Mouse (Mus musculus) heart, postnatal 4 days (tissue): ENCODE results near the gene G430095P16Rik. TPM values are rescaled to one million over a fixed set of nuclear protein-coding genes. Genes with fewer than 3 reads are reported as not detected.
A peak's percentile ranks its signal among the peaks of the same experiment; 100 is the strongest.

Experiments used
- DNase-seq: peaks from one replicate; pipeline ENCODE4 v3.0.0; 2021
- total RNA-seq, 2 experiments: library from RNA; stranded (reverse); gene quantifications; 2 replicates each; pipeline ENCODE4 v1.2.3; 2021

Gene G430095P16Rik
- total RNA-seq, 2 experiments from 2014 or later = 1.1 to 1.3 TPM

- DNase-seq = peak; percentile 92
Observed at GRCm38 (mm10) chr8:84743517-84744420, 21.0 kb downstream of the G430095P16Rik start.

GRCm38 (mm10) chr8:84745032-84745925, 22.5 kb downstream of the G430095P16Rik start:
- no peak for DNase-seq

GRCm38 (mm10) chr8:84749519-84749918, 26.7 kb downstream of the G430095P16Rik start:
- DNase-seq = no peak

- no peak for DNase-seq
Observed at GRCm38 (mm10) chr8:84752734-84753582, 30.2 kb downstream of the G430095P16Rik start.

- no peak for DNase-seq
Observed at GRCm38 (mm10) chr8:84757501-84757900, 34.7 kb downstream of the G430095P16Rik start.

- DNase-seq = no peak
Observed at GRCm38 (mm10) chr8:84758308-84758707, 35.5 kb downstream of the G430095P16Rik start.

GRCm38 (mm10) chr8:84759126-84759525, 36.3 kb downstream of the G430095P16Rik start:
- DNase-seq = peak; percentile 53

- no peak for DNase-seq
Observed at GRCm38 (mm10) chr8:84759718-84760117, 36.9 kb downstream of the G430095P16Rik start.

GRCm38 (mm10) chr8:84760405-84760805, 37.6 kb downstream of the G430095P16Rik start:
- no peak for DNase-seq

GRCm38 (mm10) chr8:84760901-84761300, 38.1 kb downstream of the G430095P16Rik start:
- DNase-seq = no peak

GRCm38 (mm10) chr8:84764100-84764499, 41.3 kb downstream of the G430095P16Rik start:
- no peak for DNase-seq

- DNase-seq = no peak
Observed at GRCm38 (mm10) chr8:84764870-84765495, 42.2 kb downstream of the G430095P16Rik start.

- no peak for DNase-seq
Observed at GRCm38 (mm10) chr8:84765629-84766028, 42.8 kb downstream of the G430095P16Rik start.

- DNase-seq = no peak
Observed at GRCm38 (mm10) chr8:84766422-84766821, 43.6 kb downstream of the G430095P16Rik start.

- no peak for DNase-seq
Observed at GRCm38 (mm10) chr8:84767221-84767620, 44.4 kb downstream of the G430095P16Rik start.

GRCm38 (mm10) chr8:84768343-84769095, 45.7 kb downstream of the G430095P16Rik start:
- no peak for DNase-seq

- DNase-seq = no peak
Observed at GRCm38 (mm10) chr8:84769324-84769723, 46.5 kb downstream of the G430095P16Rik start.

GRCm38 (mm10) chr8:84770100-84770953, 47.5 kb downstream of the G430095P16Rik start:
- DNase-seq = no peak

- DNase-seq = no peak
Observed at GRCm38 (mm10) chr8:84771000-84771687, 48.3 kb downstream of the G430095P16Rik start.
